In the genomic region with DNA sequence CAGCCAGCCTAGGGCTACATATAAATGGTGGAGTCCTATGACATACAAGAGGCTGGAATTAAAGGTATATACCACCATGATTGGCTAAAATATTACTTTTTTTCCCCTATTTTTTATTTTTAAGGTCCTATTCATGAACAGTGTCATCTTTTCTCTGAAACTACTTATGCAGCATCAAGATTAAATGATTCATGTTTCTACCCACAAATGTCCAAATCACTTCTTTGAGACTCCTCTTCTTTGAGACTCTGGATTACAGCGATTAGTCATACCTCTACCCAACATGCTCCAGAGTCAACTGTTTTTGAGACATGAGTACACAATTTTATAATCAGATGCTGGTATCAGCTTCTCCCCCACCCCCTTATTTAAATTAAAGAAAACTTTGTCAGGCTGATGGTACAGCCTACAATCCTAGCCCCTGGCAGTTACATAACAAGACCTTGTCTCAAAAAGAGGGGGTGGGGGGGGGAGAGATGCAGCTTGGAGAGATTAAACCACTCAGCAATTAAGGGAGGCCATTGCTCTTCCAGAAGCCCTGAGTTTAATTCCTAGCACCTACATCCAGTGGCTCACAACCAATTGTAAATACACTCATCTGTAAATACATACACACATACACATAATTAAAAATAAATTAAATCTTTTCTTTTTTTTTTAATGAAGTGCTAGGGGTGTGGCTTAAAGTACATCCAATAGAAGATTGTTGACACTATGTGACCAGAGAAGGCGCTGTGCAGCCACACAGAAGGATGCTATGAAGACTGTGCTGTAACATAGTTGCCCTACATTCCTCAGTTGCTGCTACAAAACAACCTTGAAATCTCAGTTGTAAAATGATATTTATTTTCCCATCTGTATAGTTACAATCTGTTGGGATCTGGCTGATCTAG, we compare ENCODE assay signal across 9 mouse cellular contexts. TPM values are rescaled to one million over a fixed set of nuclear protein-coding genes. Genes with fewer than 3 reads are reported as not detected.
DNase-seq lines count a peak whose midpoint lies in the region; ATAC-seq and TF ChIP-seq lines count a peak whose summit lies in the region.
"Had no signal": no experiment of that assay in that cellular context is flagged by ENCODE, and none has a peak within 500 bp of the region (broad histone marks: within the 10 kb centered on the region; RNA-seq: fewer than 3 reads in every experiment).

No protein-coding gene starts in this region.

- H3K4me1 ChIP-seq in hindbrain, embryonic 12.5 days, result peaks cover 3% of the 10 kb centered on the region; the same call in 1 of the 2 replicates
- H3K4me1 ChIP-seq in lung, postnatal 0 days (ENCODE audit: insufficient read depth, low read depth, low read length), result no peaks in the 10 kb centered on the region
- no peaks in the 10 kb centered on the region; the same call in none of the 2 replicates for H3K4me1 ChIP-seq in stomach, embryonic 16.5 days (ENCODE audit: control insufficient read depth, insufficient read depth, low read length)
- H3K4me1 ChIP-seq: limb, embryonic 12.5 days had no signal

- DNase-seq in cerebellum, postnatal 36 days, result peak; percentile 21 to 22
- DNase-seq in cerebellum, postnatal 4 days (ENCODE audit: low spot score in 2 of 2), result no peak
- peak; percentile 65 for DNase-seq in 416B (ENCODE audit: low read depth)
- peak; percentile 61 for DNase-seq in brain, adult 2 months (ENCODE audit: low read depth, low spot score)
- peak; percentile 60 for DNase-seq in lung, postnatal 0 days (ENCODE audit: low spot score)
- no peak for DNase-seq in layer of hippocampus, adult 8-10 months (ENCODE audit: low spot score in 2 of 2)

- ATAC-seq in hindbrain, embryonic 12.5 days (ENCODE audit: low FRiP score), result 0 out of 2 replicates have a peak, but pooled peaks have one; percentile 26
- ATAC-seq in lung, postnatal 0 days, result no peak
- ATAC-seq in stomach, embryonic 16.5 days (ENCODE audit: insufficient read depth, low FRiP score), result no peak

- H3K4me2 ChIP-seq in hindbrain, embryonic 12.5 days (replicated peaks), result 0 out of 2 replicates have a peak overlapping the region, but pooled peaks have one; percentile 13
- H3K4me2 ChIP-seq in lung, postnatal 0 days (replicated peaks; ENCODE audit: low read depth, low read length), result peak overlapping the region; percentile 68; the same call in 1 of the 2 replicates
- no peak overlapping the region; the same call in 1 of the 2 replicates for H3K4me2 ChIP-seq in stomach, embryonic 16.5 days (ENCODE audit: low read depth, low read length)

- TF ChIP-seq CTCF in lung, postnatal 0 days (IDR thresholded peaks at IDR 0.05), result peak; percentile 55

- no peak overlapping the region for H3K4me3 ChIP-seq in hindbrain, embryonic 12.5 days
- no peak overlapping the region; the same call in 1 of the 2 replicates for H3K4me3 ChIP-seq in lung, postnatal 0 days (ENCODE audit: low read depth, low read length)
- H3K4me3 ChIP-seq in stomach, embryonic 16.5 days (replicated peaks; ENCODE audit: low read length), result no peak overlapping the region

- no peaks in the 10 kb centered on the region for H3K9me3 ChIP-seq in hindbrain, embryonic 12.5 days (replicated peaks)
- H3K9me3 ChIP-seq in lung, postnatal 0 days (ENCODE audit: low read length), result no peaks in the 10 kb centered on the region
- H3K9me3 ChIP-seq in stomach, embryonic 16.5 days (replicated peaks; ENCODE audit: control insufficient read depth, low read length), result no peaks in the 10 kb centered on the region
- H3K9me3 ChIP-seq: limb, embryonic 12.5 days had no signal

- H3K9ac ChIP-seq in hindbrain, embryonic 12.5 days, result no peak overlapping the region
- H3K9ac ChIP-seq in lung, postnatal 0 days (replicated peaks; ENCODE audit: low read depth), result no peak overlapping the region
- H3K9ac ChIP-seq in stomach, embryonic 16.5 days (ENCODE audit: low read length), result no peak overlapping the region

- 0 out of 2 replicates have a peak, but pooled peaks cover 4% of the 10 kb centered on the region for H3K27me3 ChIP-seq in hindbrain, embryonic 12.5 days
- no peaks in the 10 kb centered on the region for H3K27me3 ChIP-seq in lung, postnatal 0 days (replicated peaks; ENCODE audit: insufficient read depth, low read length)
- H3K27me3 ChIP-seq in stomach, embryonic 16.5 days (ENCODE audit: control insufficient read depth, insufficient read depth, low read length), result no peaks in the 10 kb centered on the region
- H3K27me3 ChIP-seq: limb, embryonic 12.5 days had no signal

- H3K36me3 ChIP-seq in hindbrain, embryonic 12.5 days, result no peaks in the 10 kb centered on the region
- no peaks in the 10 kb centered on the region for H3K36me3 ChIP-seq in lung, postnatal 0 days (ENCODE audit: insufficient read depth, low read length)
- H3K36me3 ChIP-seq in stomach, embryonic 16.5 days (ENCODE audit: control insufficient read depth, insufficient read depth, low read length), result no peaks in the 10 kb centered on the region
- H3K36me3 ChIP-seq: limb, embryonic 12.5 days had no signal

- peak overlapping the region; percentile 64; the same call in 1 of the 2 replicates for H3K27ac ChIP-seq in hindbrain, embryonic 12.5 days
- H3K27ac ChIP-seq in lung, postnatal 0 days (ENCODE audit: low read length), result no peak overlapping the region
- H3K27ac ChIP-seq in stomach, embryonic 16.5 days (ENCODE audit: low read length), result 0 out of 2 replicates have a peak overlapping the region, but pooled peaks have one; percentile 60

- WGBS in hindbrain, embryonic 12.5 days, result 14% methylated on average over 2 of the region's 2 CpGs
- 25% methylated on average over 2 of the region's 2 CpGs for WGBS in lung, postnatal 0 days
- 14% methylated on average over 2 of the region's 2 CpGs for WGBS in stomach, embryonic 16.5 days

- no peak for TF ChIP-seq EP300 in lung, postnatal 0 days (IDR thresholded peaks at IDR 0.05)

RNA-seq across cellular contexts. Expression of a gene that starts 14.3 kb away (rescaled TPM):
- polyA plus RNA-seq in hindbrain, embryonic 12.5 days (2016; fragmentation: Nextera tagmentation; extraction: Ambion mirVana), result 0.87 and 1.1 TPM in 2 replicates
- polyA plus RNA-seq in lung, postnatal 0 days (2015; fragmentation: Nextera tagmentation; extraction: Ambion mirVana), result 0.75 and 1.3 TPM in 2 replicates
- 1.4 and 1.7 TPM in 2 replicates for polyA plus RNA-seq in stomach, embryonic 16.5 days (2015; fragmentation: Nextera tagmentation; extraction: Ambion mirVana)
- total RNA-seq in layer of hippocampus, adult 8-10 months (2022), result under 1 TPM in 1 of 4 experiments, not detected in 3; 0.09 TPM

RNA-seq across cellular contexts. Expression of a gene that starts 26.6 kb away (rescaled TPM):
- 113 and 128 TPM in 2 replicates for polyA plus RNA-seq in hindbrain, embryonic 12.5 days (2016; fragmentation: Nextera tagmentation; extraction: Ambion mirVana)
- polyA plus RNA-seq in lung, postnatal 0 days (2015; fragmentation: Nextera tagmentation; extraction: Ambion mirVana), result 26.5 and 30.9 TPM in 2 replicates
- 50.0 and 50.5 TPM in 2 replicates for polyA plus RNA-seq in stomach, embryonic 16.5 days (2015; fragmentation: Nextera tagmentation; extraction: Ambion mirVana)
- total RNA-seq in layer of hippocampus, adult 8-10 months (2022), result 100 to 1,000 TPM; 281 to 326 (median 296) TPM

RNA-seq across cellular contexts. Expression of a gene that starts 30.2 kb away (rescaled TPM):
- polyA plus RNA-seq in hindbrain, embryonic 12.5 days (2016; fragmentation: Nextera tagmentation; extraction: Ambion mirVana), result 16.4 and 19.8 TPM in 2 replicates
- polyA plus RNA-seq in lung, postnatal 0 days (2015; fragmentation: Nextera tagmentation; extraction: Ambion mirVana), result 9.0 and 9.5 TPM in 2 replicates
- polyA plus RNA-seq in stomach, embryonic 16.5 days (2015; fragmentation: Nextera tagmentation; extraction: Ambion mirVana), result 13.6 and 15.0 TPM in 2 replicates
- total RNA-seq in layer of hippocampus, adult 8-10 months (2022), result 10 to 100 TPM in 2 of 4 experiments, 1 to 10 TPM in 2; 8.8 to 15.2 (median 12.2) TPM

Comparison
In these comparisons a context has a peak if more than half of its experiments do, and no peak if none do; other contexts are left out.
1. DNase-seq: peak in cerebellum, postnatal 36 days (2 of 2), 416B (single experiment), brain, adult 2 months (single experiment) and lung, postnatal 0 days (single experiment); none in cerebellum, postnatal 4 days (0 of 2) and layer of hippocampus, adult 8-10 months (0 of 2).